Mouse (Mus musculus) stomach, postnatal 0 days (tissue): ENCODE data around the gene Plce1. TPM values are rescaled to one million over a fixed set of nuclear protein-coding genes. Genes with fewer than 3 reads are reported as not detected.
A peak's percentile ranks its signal among the peaks of the same experiment; 100 is the strongest.

Experiments used
- ATAC-seq: fragments of 200-750 bp; cut with Nextera tagmentation; 2 replicates; pipeline ENCODE4 v1.8.0; 2017; ENCODE audit not compliant: low FRiP score, low TSS enrichment
- DNase-seq: peaks from one replicate; pipeline ENCODE4 v3.0.0-alpha.2; 2016; ENCODE audit warnings: low spot score
- H3K27ac ChIP-seq: fragments of 300-500 bp; sonication (generic); replicated peaks from 2 replicates; pipeline ENCODE4 v1.5.1; 2014; ENCODE audit warnings: mild to moderate bottlenecking, control low read depth
- H3K27me3 ChIP-seq: fragments of 300-500 bp; sonication (generic); 2 replicates; pipeline ENCODE4 v1.6.1; 2014; ENCODE audit warnings: low read length; ENCODE audit not compliant: control insufficient read depth, insufficient read depth
- H3K36me3 ChIP-seq: fragments of 300-500 bp; sonication (generic); 2 replicates; pipeline ENCODE4 v1.6.1; 2014; ENCODE audit warnings: low read length, mixed read lengths; ENCODE audit not compliant: control insufficient read depth, insufficient read depth
- H3K4me1 ChIP-seq: fragments of 300-500 bp; sonication (generic); replicated peaks from 2 replicates; pipeline ENCODE4 v1.6.1; 2014; ENCODE audit warnings: antibody characterized with exemption; ENCODE audit not compliant: control insufficient read depth, insufficient read depth
- H3K4me2 ChIP-seq: fragments of 300-500 bp; sonication (generic); replicated peaks from 2 replicates; pipeline ENCODE4 v1.6.1; 2014; ENCODE audit warnings: low read depth, mild to moderate bottlenecking, control low read depth, moderate library complexity
- H3K4me3 ChIP-seq: fragments of 300-500 bp; sonication (generic); 2 replicates; pipeline ENCODE4 v1.5.1; 2014; ENCODE audit warnings: low read depth, low read length, control low read depth
- H3K9ac ChIP-seq: fragments of 300-500 bp; sonication (generic); 2 replicates; pipeline ENCODE4 v1.6.1; 2014; ENCODE audit warnings: mild to moderate bottlenecking, low read length, control low read depth, mixed read lengths
- H3K9me3 ChIP-seq: fragments of 300-500 bp; sonication (generic); 2 replicates; pipeline ENCODE4 v1.6.1; 2016; ENCODE audit warnings: low read length; ENCODE audit not compliant: control insufficient read depth
- CTCF ChIP-seq: IDR thresholded peaks from 2 replicates; pipeline ENCODE4 v1.5.1; 2016; ENCODE audit warnings: antibody characterized with exemption, low read depth, mild to moderate bottlenecking, moderate library complexity
- EP300 ChIP-seq: optimal IDR thresholded peaks from 2 replicates; pipeline ENCODE3; 2016; ENCODE audit warnings: antibody characterized with exemption
- WGBS: fragments of 180-500 bp; shearing (Covaris S2); extraction: QIAGEN DNeasy Blood & Tissue Kit; methylation state at CpG from one replicate; pipeline ENCODE4 v1.1.7; 2014; 5-methylcytosine and 5-hydroxymethylcytosine counted together
- polyA plus RNA-seq: library from polyadenylated mRNA; unstranded; fragments of >200 nt; fragmentation: Nextera tagmentation; extraction: Ambion mirVana; gene quantifications from 2 replicates; pipeline ENCODE4 v1.2.1, GENCODE M21; 2015

Plce1 gene
- polyA plus RNA-seq, 1 experiment from 2014 or later = 6.2 TPM

GRCm38 (mm10) chr19:38485779-38486555 is 5.1 kb downstream of the Plce1 start:
- H3K27ac ChIP-seq = no peak overlapping the region
- no peak overlapping the region; the same call in 1 of the 2 replicates for H3K9ac ChIP-seq
- H3K36me3 ChIP-seq = no peaks in the 10 kb centered on the region
- no peaks in the 10 kb centered on the region for H3K9me3 ChIP-seq
- no peak overlapping the region for H3K4me2 ChIP-seq
- 39% methylated on average over 11 of the region's 11 CpGs for WGBS
- ATAC-seq = no peak
- H3K27me3 ChIP-seq = no peaks in the 10 kb centered on the region
- no peak overlapping the region for H3K4me3 ChIP-seq
- TF ChIP-seq EP300 (no peak), CTCF (no peak)
- DNase-seq = no peak
- no peaks in the 10 kb centered on the region; the same call in 1 of the 2 replicates for H3K4me1 ChIP-seq

DNA sequence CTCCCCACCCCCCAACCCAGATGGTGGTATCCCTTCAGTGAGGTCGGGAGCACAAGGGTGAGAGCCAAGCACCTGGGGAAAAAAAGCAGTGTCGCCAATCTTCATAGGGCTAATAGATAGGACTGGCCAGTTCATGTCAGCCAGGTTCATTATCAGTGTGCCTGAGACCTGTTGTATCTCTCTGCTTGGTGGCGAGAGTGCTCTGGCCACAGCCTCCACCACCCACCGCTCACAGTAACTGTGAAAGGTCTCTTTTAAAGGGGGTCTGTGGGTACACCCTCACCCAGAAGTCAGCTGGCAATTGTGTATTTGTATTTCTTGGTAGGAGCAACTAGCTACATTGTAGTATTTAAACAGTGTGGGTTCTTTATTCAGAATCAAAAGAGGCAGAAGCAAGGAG is 6.6 kb downstream of the Plce1 start:
- no peak overlapping the region for H3K4me3 ChIP-seq
- DNase-seq (no peak), ATAC-seq (no peak)
- no peaks in the 10 kb centered on the region for H3K36me3 ChIP-seq
- WGBS = 62% methylated on average over 4 of the region's 4 CpGs
- no peaks in the 10 kb centered on the region; the same call in 1 of the 2 replicates for H3K4me1 ChIP-seq
- no peak for TF ChIP-seq CTCF
- TF ChIP-seq EP300 = no peak
- H3K27me3 ChIP-seq = no peaks in the 10 kb centered on the region
- no peaks in the 10 kb centered on the region for H3K9me3 ChIP-seq
- H3K4me2 ChIP-seq = no peak overlapping the region
- H3K9ac ChIP-seq = no peak overlapping the region
- H3K27ac ChIP-seq = no peak overlapping the region

- Histone ChIP-seq H3K9ac (no peak overlapping the region), H3K4me3 (no peak overlapping the region), H3K27ac (no peak overlapping the region), H3K27me3 (no peaks in the 10 kb centered on the region), H3K4me1 (no peaks in the 10 kb centered on the region; the same call in 1 of the 2 replicates), H3K9me3 (no peaks in the 10 kb centered on the region), H3K4me2 (no peak overlapping the region), H3K36me3 (no peaks in the 10 kb centered on the region)
- 61% methylated on average over 9 of the region's 9 CpGs for WGBS
- DNase-seq (no peak), ATAC-seq (no peak)
- TF ChIP-seq EP300 (no peak), CTCF (no peak)
Measured at GRCm38 (mm10) chr19:38488103-38488912, 7.4 kb downstream of the Plce1 start.

- Histone ChIP-seq H3K27me3 (no peaks in the 10 kb centered on the region), H3K9me3 (no peaks in the 10 kb centered on the region), H3K27ac (no peak overlapping the region), H3K4me3 (no peak overlapping the region), H3K36me3 (no peaks in the 10 kb centered on the region), H3K4me2 (no peak overlapping the region), H3K9ac (no peak overlapping the region), H3K4me1 (no peaks in the 10 kb centered on the region)
- 54% methylated on average over 5 of the region's 5 CpGs for WGBS
- DNase-seq (no peak), ATAC-seq (no peak)
- no peak for TF ChIP-seq CTCF
Measured at GRCm38 (mm10) chr19:38498233-38498632, 17.3 kb downstream of the Plce1 start.

DNA sequence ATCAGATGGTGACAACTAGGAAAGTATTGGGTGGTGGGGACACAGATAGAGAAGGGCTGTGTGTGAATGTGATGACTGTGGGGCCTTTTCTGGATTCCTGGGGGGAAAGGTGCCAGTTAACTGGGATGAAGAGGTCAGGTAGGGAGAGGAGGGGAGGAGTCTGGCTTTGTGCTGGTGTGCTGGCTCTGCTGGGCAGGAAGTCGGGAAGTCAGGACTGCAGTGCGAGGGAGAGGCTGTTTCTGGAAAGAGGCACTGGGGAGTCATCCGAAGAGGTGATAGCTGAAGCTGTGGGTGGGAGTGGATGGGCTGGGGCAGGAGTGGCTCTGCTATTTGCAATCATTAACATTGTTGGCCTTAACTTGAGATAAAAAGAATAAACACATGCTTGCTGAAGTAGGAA is 23.7 kb downstream of the Plce1 start:
- Histone ChIP-seq H3K9me3 (no peaks in the 10 kb centered on the region), H3K27ac (no peak overlapping the region)

DNA sequence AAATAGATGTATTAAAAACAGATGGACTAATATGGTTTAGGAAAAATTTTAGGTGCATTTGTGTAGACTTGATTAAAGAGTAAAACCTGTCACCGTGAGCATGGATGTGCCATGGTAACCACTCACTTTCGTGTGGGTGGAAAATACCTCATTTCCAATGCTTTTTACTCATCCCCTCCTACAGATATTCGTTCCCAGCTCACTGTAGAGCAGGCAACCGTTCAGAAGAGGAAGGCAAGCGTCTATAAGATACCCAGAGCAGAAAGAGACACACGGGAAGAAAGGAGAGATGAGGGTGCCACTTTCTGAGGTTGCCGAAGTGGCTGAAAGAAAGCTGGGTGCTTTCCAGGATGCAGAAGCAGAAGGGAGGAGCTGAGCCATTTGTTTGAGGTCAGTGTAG is 25.2 kb downstream of the Plce1 start:
- ATAC-seq (no peak), DNase-seq (no peak)
- TF ChIP-seq CTCF = no peak
- Histone ChIP-seq H3K27ac (no peak overlapping the region), H3K4me1 (no peaks in the 10 kb centered on the region), H3K4me3 (no peak overlapping the region), H3K36me3 (no peaks in the 10 kb centered on the region), H3K4me2 (no peak overlapping the region), H3K9ac (no peak overlapping the region), H3K27me3 (no peaks in the 10 kb centered on the region), H3K9me3 (no peaks in the 10 kb centered on the region)
- WGBS = 87% methylated on average over 7 of the region's 7 CpGs

More for the DNA sequence above, 23.7 kb downstream of the Plce1 start:
- no peaks in the 10 kb centered on the region for H3K27me3 ChIP-seq
- TF ChIP-seq CTCF (no peak), EP300 (no peak)
- H3K4me1 ChIP-seq = no peaks in the 10 kb centered on the region
- H3K4me2 ChIP-seq = no peak overlapping the region
- DNase-seq (peak; percentile 71), ATAC-seq (peak; percentile 93)
- H3K9ac ChIP-seq = no peak overlapping the region
- 10% methylated on average over 3 of the region's 3 CpGs for WGBS
- no peak overlapping the region for H3K4me3 ChIP-seq
- no peaks in the 10 kb centered on the region for H3K36me3 ChIP-seq
